Comparison of ENCODE assay signal across 8 mouse cellular contexts in the genomic region with DNA sequence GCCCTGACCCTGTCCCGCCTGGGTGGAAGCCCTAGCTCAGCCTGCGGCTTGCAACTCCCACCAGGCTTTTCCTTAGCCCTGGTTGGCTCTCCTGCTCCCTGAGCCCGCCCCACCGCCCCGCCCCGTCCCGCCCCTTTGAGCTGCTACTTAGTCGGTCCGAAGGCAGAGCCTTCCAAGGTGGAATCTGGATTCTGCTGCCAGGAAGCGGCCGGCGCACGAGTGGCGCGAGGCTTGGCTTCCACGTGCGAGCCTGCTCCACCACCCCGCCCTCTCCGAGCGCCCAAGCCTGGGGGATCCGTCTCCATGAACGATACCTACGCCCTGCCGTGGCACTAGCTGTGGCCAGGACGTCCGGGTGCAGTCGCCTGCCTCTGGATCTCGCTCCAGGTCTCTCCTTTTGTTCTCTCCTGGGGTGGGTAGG. TPM values are rescaled to one million over a fixed set of nuclear protein-coding genes. Genes with fewer than 3 reads are reported as not detected.
DNase-seq lines count a peak whose midpoint lies in the region; ATAC-seq lines count a peak whose summit lies in the region.

A gene (plus strand): TSS at position 165 of the 421 bp plus-strand sequence.

- H3K9ac ChIP-seq in limb, embryonic 12.5 days (replicated peaks), result peak within 1 kb of the TSS; percentile 57
- H3K9ac ChIP-seq in midbrain, embryonic 12.5 days (replicated peaks), result no peak within 1 kb of the TSS

- peak; percentile 40 for DNase-seq in ovary, postnatal 36 days (ENCODE audit: low spot score)
- DNase-seq in ovary, adult 18-20 months (ENCODE audit: low spot score), result no peak
- DNase-seq in embryo, embryonic 9.5 days (ENCODE audit: extremely low spot score), result peak; percentile 78
- DNase-seq in frontal cortex, postnatal 36 days (ENCODE audit: low spot score in 2 of 2), result no peak
- no peak for DNase-seq in layer of hippocampus, postnatal 14 days (ENCODE audit: low spot score in 2 of 2)

- 25% methylated on average over 27 of the region's 28 CpGs for WGBS in limb, embryonic 12.5 days
- WGBS in midbrain, embryonic 12.5 days, result 29% methylated on average over 28 of the region's 28 CpGs

- 0 out of 2 replicates have a peak within 1 kb of the TSS, but pooled peaks have one; percentile 29 for H3K27ac ChIP-seq in limb, embryonic 12.5 days
- no peak within 1 kb of the TSS for H3K27ac ChIP-seq in midbrain, embryonic 12.5 days (replicated peaks)

- 0 out of 2 replicates have a peak, but pooled peaks cover 3% of the 10 kb centered on the region for H3K36me3 ChIP-seq in limb, embryonic 12.5 days
- H3K36me3 ChIP-seq in midbrain, embryonic 12.5 days, result no peaks in the 10 kb centered on the region

- H3K27me3 ChIP-seq in limb, embryonic 12.5 days, result peaks cover 72% of the 10 kb centered on the region
- peaks cover 95% of the 10 kb centered on the region for H3K27me3 ChIP-seq in midbrain, embryonic 12.5 days

- peaks cover 3% of the 10 kb centered on the region; the same call in 1 of the 2 replicates for H3K4me1 ChIP-seq in limb, embryonic 12.5 days (replicated peaks)
- peaks cover 8% of the 10 kb centered on the region; the same call in 1 of the 2 replicates for H3K4me1 ChIP-seq in midbrain, embryonic 12.5 days

- peak within 1 kb of the TSS; percentile 62 for H3K4me2 ChIP-seq in limb, embryonic 12.5 days
- H3K4me2 ChIP-seq in midbrain, embryonic 12.5 days (replicated peaks), result peak within 1 kb of the TSS; percentile 51

- peak within 1 kb of the TSS; percentile 42 for H3K4me3 ChIP-seq in limb, embryonic 12.5 days (replicated peaks)
- H3K4me3 ChIP-seq in midbrain, embryonic 12.5 days, result peak within 1 kb of the TSS; percentile 34

- peak; percentile 43 to 65; a peak in 3 of 4 replicates for ATAC-seq in hematopoietic stem cell, adult 5-6 weeks (replicated peaks in 1 of 2; ENCODE audit: insufficient read depth in 1 of 2, low FRiP score in 2 of 2, low TSS enrichment in 1 of 2, low read depth in 1 of 2, poor library complexity in 2 of 2, severe bottlenecking in 2 of 2)
- peak; percentile 66 for ATAC-seq in limb, embryonic 12.5 days (ENCODE audit: insufficient number of reproducible peaks, insufficient read depth, low FRiP score, low TSS enrichment, low read depth)
- ATAC-seq in midbrain, embryonic 12.5 days (ENCODE audit: low FRiP score, low read depth), result peak; percentile 82

- H3K9me3 ChIP-seq in limb, embryonic 12.5 days, result no peaks in the 10 kb centered on the region
- H3K9me3 ChIP-seq in midbrain, embryonic 12.5 days, result no peaks in the 10 kb centered on the region

RNA-seq across cellular contexts. Expression of the gene that starts here (rescaled TPM):
- total RNA-seq in hematopoietic stem cell, adult 5-6 weeks (2017), result 0.35 and 1.5 TPM in 2 replicates
- 45.7 and 51.6 TPM in 2 replicates for polyA plus RNA-seq in limb, embryonic 12.5 days (2016; fragmentation: Nextera tagmentation; extraction: Ambion mirVana)
- polyA plus RNA-seq in midbrain, embryonic 12.5 days (2016; fragmentation: Nextera tagmentation; extraction: Ambion mirVana), result 3.9 and 4.1 TPM in 2 replicates
- 1 to 10 TPM in 1 of 2 experiments, under 1 TPM in 1; 0.85 to 1.0 TPM for total RNA-seq in layer of hippocampus, postnatal 14 days (2021)

Comparison
In these comparisons a context has a peak if more than half of its experiments do, and no peak if none do; other contexts are left out.
1. DNase-seq: peak in ovary, postnatal 36 days (single experiment) and embryo, embryonic 9.5 days (single experiment); none in ovary, adult 18-20 months (single experiment), frontal cortex, postnatal 36 days (0 of 2) and layer of hippocampus, postnatal 14 days (0 of 2).
2. Peak in every context shown above with its lines, with median percentiles within 50 percentile points of each other: ATAC-seq.